In the genomic region with DNA sequence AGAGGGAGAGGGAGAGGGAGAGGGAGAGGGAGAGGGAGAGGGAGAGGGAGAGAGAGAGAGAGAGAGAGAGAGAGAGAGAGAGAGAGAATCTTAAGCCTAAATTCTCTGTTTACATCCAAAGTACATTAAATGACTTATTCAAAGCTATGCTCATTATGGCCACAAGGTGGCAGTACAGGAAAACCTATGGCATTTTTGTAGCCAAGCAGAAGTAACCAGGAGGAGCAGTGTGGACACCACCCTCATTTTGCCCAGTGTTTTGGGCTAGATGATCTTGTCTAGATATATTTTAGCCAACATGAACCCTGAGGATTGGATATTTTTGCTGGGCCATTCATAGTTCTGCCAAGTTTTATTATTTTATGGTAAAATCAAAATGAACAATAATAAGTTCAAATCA, we compare ENCODE assay signal across 8 mouse cellular contexts. TPM values are rescaled to one million over a fixed set of nuclear protein-coding genes. Genes with fewer than 3 reads are reported as not detected.
A peak's percentile ranks its signal among the peaks of the same experiment; 100 is the strongest.
DNase-seq lines count a peak whose midpoint lies in the region; ATAC-seq lines count a peak whose summit lies in the region.

No protein-coding gene starts in this region.

- no peak for ATAC-seq in erythroblast, adult 5-6 weeks (replicated peaks; ENCODE audit: low FRiP score, poor library complexity, severe bottlenecking)

- peak; percentile 41 to 73 for DNase-seq in heart, adult 18-20 months
- no peak for DNase-seq in heart, postnatal 25 days (ENCODE audit: low spot score)
- DNase-seq in urinary bladder, postnatal 25 days (ENCODE audit: low spot score) = peak; percentile 43
- no peak for DNase-seq in urinary bladder, postnatal 10 days (ENCODE audit: low spot score)
- peak; percentile 87 for DNase-seq in embryo, embryonic 10 days (ENCODE audit: low spot score)
- DNase-seq in kidney, postnatal 36 days = peak; percentile 58 to 68
- peak; percentile 4 to 20 for DNase-seq in natural killer cell, adult 2 months (ENCODE audit: low spot score in 2 of 2)

- intact Hi-C loops in heart, postnatal 25 days (cut with DNase I) = loop anchor here (1.0 to 5.0 kb wide), 3 partner anchors 300 to 535 kb away; no protein-coding TSS in a partner anchor

RNA-seq across cellular contexts. Expression of a gene that starts 21.2 kb away (rescaled TPM):
- 1 to 10 TPM; 8.3 to 8.4 TPM for total RNA-seq in heart, adult 18-20 months (2021)
- total RNA-seq in heart, postnatal 25 days (2021) = 1 to 10 TPM; 7.4 to 8.2 TPM
- not detected in 2 replicates for total RNA-seq in erythroblast, adult 5-6 weeks (2015; ENCODE audit: low replicate concordance)
- total RNA-seq in erythroblast, adult 5-6 weeks (2017; ENCODE audit: low replicate concordance) = 0.98 TPM in 1 of 2 replicates, not detected in the other

RNA-seq across cellular contexts. Expression of a gene that starts 48.5 kb away (rescaled TPM):
- total RNA-seq in heart, adult 18-20 months (2021) = 100 to 1,000 TPM; 237 to 240 TPM
- 100 to 1,000 TPM; 210 to 274 TPM for total RNA-seq in heart, postnatal 25 days (2021)
- total RNA-seq in erythroblast, adult 5-6 weeks (2015; ENCODE audit: low replicate concordance) = not detected in 2 replicates
- 0.70 TPM in 1 of 2 replicates, not detected in the other for total RNA-seq in erythroblast, adult 5-6 weeks (2017; ENCODE audit: low replicate concordance)

Comparison
In these comparisons a context has a peak if more than half of its experiments do, and no peak if none do; other contexts are left out.
1. DNase-seq: peak in heart, adult 18-20 months (2 of 2), urinary bladder, postnatal 25 days (single experiment), embryo, embryonic 10 days (single experiment), kidney, postnatal 36 days (2 of 2) and natural killer cell, adult 2 months (2 of 2); none in heart, postnatal 25 days (single experiment) and urinary bladder, postnatal 10 days (single experiment).
2. RNA of a gene that starts 21.2 kb away (total RNA-seq): 8.3 to 8.4 TPM in heart, adult 18-20 months and 7.4 to 8.2 TPM in heart, postnatal 25 days; 0.98 TPM in erythroblast, adult 5-6 weeks; every median in the first group is over 4 times any median in the second.
3. RNA of a gene that starts 48.5 kb away (total RNA-seq): 210 to 274 TPM in heart, postnatal 25 days and 237 to 240 TPM in heart, adult 18-20 months; 0.70 TPM in erythroblast, adult 5-6 weeks; every median in the first group is over 100 times any median in the second.